Mouse (Mus musculus) lung, postnatal 0 days (tissue): Measurements from ENCODE around the gene Il1rapl1.

Experiments
- CTCF ChIP-seq: IDR thresholded peaks from 2 replicates; pipeline ENCODE4 v1.5.1; 2016; ENCODE audit warnings: antibody characterized with exemption, mild to moderate bottlenecking
- EP300 ChIP-seq: IDR thresholded peaks from 2 replicates; pipeline ENCODE4 v1.6.1; 2016; ENCODE audit warnings: antibody characterized with exemption, mild to moderate bottlenecking, control low read depth

- TF ChIP-seq CTCF (no peak), EP300 (no peak)
These were observed 1160.3 kb downstream of the Il1rapl1 start for GRCm38 (mm10) chrX:86955126-86955525.
